Mouse (Mus musculus) small intestine, adult 2 months (tissue): ENCODE data around the gene Fgfrl1. TPM values are rescaled to one million over a fixed set of nuclear protein-coding genes. Genes with fewer than 3 reads are reported as not detected.
A peak's percentile ranks its signal among the peaks of the same experiment; 100 is the strongest.

Experiments
- H3K27ac ChIP-seq: fragments of 200-500 bp; 2 replicates; pipeline ENCODE4 v1.5.1; 2012; ENCODE audit warnings: low read depth, low read length, control low read depth, inconsistent platforms; ENCODE audit not compliant: insufficient read depth
- H3K27me3 ChIP-seq: fragments of 200-500 bp; 2 replicates; pipeline ENCODE4 v1.6.1; 2012; ENCODE audit warnings: mild to moderate bottlenecking, moderate library complexity, low read length, inconsistent platforms; ENCODE audit not compliant: control insufficient read depth, insufficient read depth
- H3K36me3 ChIP-seq: fragments of 200-500 bp; 2 replicates; pipeline ENCODE4 v1.6.1; 2012; ENCODE audit warnings: mild to moderate bottlenecking, low read length, control low read depth, inconsistent platforms; ENCODE audit not compliant: control insufficient read depth, insufficient read depth
- H3K4me1 ChIP-seq: fragments of 200-500 bp; 2 replicates; pipeline ENCODE4 v1.6.1; 2012; ENCODE audit warnings: low read length, inconsistent platforms, mixed read lengths; ENCODE audit not compliant: control insufficient read depth, insufficient read depth, insufficient read length
- H3K4me3 ChIP-seq: fragments of 200-500 bp; 2 replicates; pipeline ENCODE4 v1.5.1; 2012; ENCODE audit warnings: low read depth, mild to moderate bottlenecking, control low read depth, inconsistent platforms, low read length, moderate library complexity
- CTCF ChIP-seq: fragments of 200-500 bp; IDR thresholded peaks from 2 replicates; pipeline ENCODE4 v1.5.1; 2012; ENCODE audit warnings: low read depth, mild to moderate bottlenecking, control low read depth, inconsistent platforms, low read length, moderate library complexity, mixed read lengths; ENCODE audit not compliant: insufficient replicate concordance, insufficient read length; ENCODE audit errors: extremely low read depth
- POLR2A ChIP-seq: fragments of 200-500 bp; IDR thresholded peaks from 2 replicates; pipeline ENCODE4 v1.6.1; 2012; ENCODE audit warnings: low read depth, mild to moderate bottlenecking, control low read depth, inconsistent platforms, low read length, moderate library complexity
- WGBS: fragments of 180-500 bp; shearing (Covaris S2); methylation state at CpG from one replicate; pipeline ENCODE4 v1.1.7; 2018; 5-methylcytosine and 5-hydroxymethylcytosine counted together
- polyA plus RNA-seq: library from polyadenylated mRNA; depleted of rRNA; stranded (reverse); fragments of >200 nt; gene quantifications from 2 replicates; pipeline ENCODE4 v1.2.3, GENCODE M21; 2012

Fgfrl1 gene
- polyA plus RNA-seq, 1 experiment: 34.1 TPM

DNA sequence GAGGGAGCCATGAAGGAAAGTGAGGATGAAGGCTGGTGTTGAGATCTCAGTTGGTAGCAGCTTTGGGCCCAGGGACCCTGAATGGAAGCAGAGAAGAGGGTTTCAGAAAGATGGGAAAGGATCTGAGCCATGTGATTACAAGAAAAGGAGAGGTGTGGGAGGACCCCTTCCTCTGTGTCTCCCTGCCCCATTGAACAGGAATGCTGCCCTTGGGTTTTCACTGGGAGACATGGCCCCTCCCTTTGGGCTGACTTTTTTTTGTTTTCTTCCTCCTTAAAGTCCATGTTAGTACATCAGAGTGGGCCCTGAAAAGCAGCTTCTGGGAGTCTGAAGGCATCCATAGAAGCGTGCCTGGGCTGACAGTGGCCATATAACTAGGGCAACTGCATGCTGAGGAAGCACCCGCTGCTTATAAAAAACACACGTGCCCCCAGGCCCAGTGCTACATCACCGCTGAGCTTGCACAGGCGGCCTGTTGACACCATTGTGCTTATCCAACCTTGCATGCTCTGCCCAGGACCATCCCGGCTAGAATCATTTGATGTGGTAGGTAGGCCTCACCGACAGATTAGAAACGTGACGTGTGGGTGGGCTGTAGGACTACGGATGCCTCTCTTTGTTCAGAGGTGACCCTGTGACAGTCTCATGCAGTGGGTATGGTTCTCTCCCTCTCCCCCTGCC is 9.3 kb downstream of the Fgfrl1 start:
- Histone ChIP-seq H3K36me3 (no peaks in the 10 kb centered on the region), H3K4me3 (no peak overlapping the region), H3K27me3 (no peaks in the 10 kb centered on the region), H3K4me1 (peaks cover 9% of the 10 kb centered on the region), H3K27ac (no peak overlapping the region)
- TF ChIP-seq CTCF: no peak
- TF ChIP-seq POLR2A: no peak
- 86% methylated on average over 10 of the region's 10 CpGs for WGBS

- TF ChIP-seq CTCF (no peak), POLR2A (no peak)
- Histone ChIP-seq H3K27me3 (no peaks in the 10 kb centered on the region), H3K4me3 (no peak overlapping the region), H3K4me1 (peaks cover 21% of the 10 kb centered on the region), H3K36me3 (no peaks in the 10 kb centered on the region), H3K27ac (no peak overlapping the region)
- 50% methylated on average over 12 of the region's 12 CpGs for WGBS
Measured at GRCm38 (mm10) chr5:108703754-108704626, 11.8 kb downstream of the Fgfrl1 start.

DNA sequence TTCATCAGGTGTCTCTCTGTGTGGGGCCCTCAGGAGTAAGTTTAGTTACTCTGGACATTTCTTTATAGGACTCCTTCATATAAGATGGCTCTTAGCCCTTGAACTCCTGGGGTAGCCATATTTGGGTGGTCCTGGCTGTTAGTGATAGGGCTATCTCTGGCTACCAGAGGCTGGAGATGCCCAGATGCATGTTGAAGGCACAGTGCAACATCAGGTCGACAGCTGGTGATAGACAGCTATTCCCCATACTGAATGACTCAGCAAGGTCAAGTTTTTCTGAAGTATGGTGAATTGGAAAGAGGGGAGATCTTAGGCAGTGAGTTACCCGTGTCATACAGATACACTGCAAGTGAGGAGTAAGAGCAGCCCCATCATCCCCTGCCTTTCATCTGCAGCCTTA is 15.6 kb downstream of the Fgfrl1 start:
- H3K27ac ChIP-seq: peak overlapping the region; percentile 41
- H3K27me3 ChIP-seq: no peaks in the 10 kb centered on the region
- H3K4me3 ChIP-seq: no peak overlapping the region
- H3K36me3 ChIP-seq: no peaks in the 10 kb centered on the region
- peaks cover 27% of the 10 kb centered on the region for H3K4me1 ChIP-seq
- 50% methylated on average over 2 of the region's 2 CpGs for WGBS
- TF ChIP-seq CTCF (no peak), POLR2A (no peak)

DNA sequence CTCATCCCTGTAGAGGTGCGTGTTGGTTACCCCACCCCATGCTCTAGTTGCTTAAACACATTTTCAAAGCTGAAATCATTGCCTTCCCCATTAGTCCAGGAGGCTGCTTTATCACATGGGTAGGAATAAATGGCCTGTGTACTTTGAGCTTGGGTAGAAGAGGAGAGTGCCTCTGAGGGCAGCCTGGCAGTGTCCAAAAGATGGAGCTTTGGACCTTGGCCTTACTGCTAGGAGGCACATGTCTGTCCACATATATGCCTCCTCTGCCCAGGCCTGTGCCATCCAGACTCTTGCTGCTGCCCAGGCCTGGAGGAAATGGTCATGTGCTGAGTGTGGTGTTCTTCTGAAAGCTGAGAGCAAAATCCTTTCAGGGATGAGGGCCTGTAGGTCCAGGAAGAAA is 16.2 kb downstream of the Fgfrl1 start:
- H3K4me1 ChIP-seq: peaks cover 24% of the 10 kb centered on the region
- peak overlapping the region; percentile 67 for H3K27ac ChIP-seq
- TF ChIP-seq POLR2A: no peak
- no peak for TF ChIP-seq CTCF
- 32% methylated on average over 1 of the region's 1 CpGs for WGBS
- no peaks in the 10 kb centered on the region for H3K36me3 ChIP-seq
- H3K4me3 ChIP-seq: no peak overlapping the region
- no peaks in the 10 kb centered on the region for H3K27me3 ChIP-seq

DNA sequence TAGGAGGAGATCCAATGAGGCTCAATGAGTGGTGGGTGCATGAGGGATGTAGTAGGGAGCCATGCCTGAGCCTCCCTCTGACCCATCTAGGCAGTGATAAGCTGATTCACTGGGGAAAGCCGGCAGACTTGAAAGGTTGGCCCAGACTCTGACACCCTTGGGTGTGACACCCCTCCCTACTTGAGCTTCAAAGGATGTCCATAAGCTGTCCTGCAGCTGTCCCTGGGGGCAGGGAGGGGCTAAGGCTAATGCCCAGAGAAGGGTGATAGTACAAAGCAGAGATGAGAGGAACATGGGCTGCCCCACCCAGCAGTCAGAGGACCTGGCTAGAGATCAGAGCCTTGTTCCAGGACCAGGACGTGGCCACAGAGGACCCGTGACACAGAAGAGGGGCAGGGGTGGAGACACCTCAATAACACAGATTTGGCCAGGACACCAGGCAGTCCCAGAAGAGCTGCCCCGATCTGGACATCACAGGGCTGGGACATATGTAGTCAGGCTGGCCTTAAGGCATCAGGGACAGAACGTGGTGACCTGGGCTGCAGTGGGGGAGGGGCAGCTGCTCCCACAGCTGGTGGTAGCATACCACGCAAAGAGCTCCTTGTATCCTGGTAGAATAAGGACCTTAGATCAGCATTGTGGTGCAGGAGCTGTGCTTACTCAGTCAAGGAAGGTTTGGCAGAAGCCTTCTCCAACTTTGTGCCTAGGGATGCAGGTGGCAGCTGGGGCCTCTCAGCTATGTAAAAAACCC is 17.0 kb downstream of the Fgfrl1 start:
- Histone ChIP-seq H3K27ac (peak overlapping the region; percentile 67), H3K4me1 (peaks cover 21% of the 10 kb centered on the region), H3K36me3 (no peaks in the 10 kb centered on the region), H3K4me3 (no peak overlapping the region), H3K27me3 (no peaks in the 10 kb centered on the region)
- 26% methylated on average over 6 of the region's 6 CpGs for WGBS
- TF ChIP-seq POLR2A (no peak), CTCF (no peak)

GRCm38 (mm10) chr5:108711968-108712367 is 19.8 kb downstream of the Fgfrl1 start:
- H3K27ac ChIP-seq: no peak overlapping the region
- TF ChIP-seq POLR2A (no peak), CTCF (no peak)
- no peaks in the 10 kb centered on the region for H3K36me3 ChIP-seq
- peaks cover 25% of the 10 kb centered on the region for H3K4me1 ChIP-seq
- no peak overlapping the region for H3K4me3 ChIP-seq
- H3K27me3 ChIP-seq: no peaks in the 10 kb centered on the region
- 26% methylated on average over 6 of the region's 6 CpGs for WGBS

- WGBS: 48% methylated on average over 2 of the region's 2 CpGs
- H3K27ac ChIP-seq: no peak overlapping the region
- H3K4me3 ChIP-seq: no peak overlapping the region
- no peak for TF ChIP-seq CTCF
- no peak for TF ChIP-seq POLR2A
- H3K4me1 ChIP-seq: peaks cover 21% of the 10 kb centered on the region
- no peaks in the 10 kb centered on the region for H3K27me3 ChIP-seq
- no peaks in the 10 kb centered on the region for H3K36me3 ChIP-seq
Measured at GRCm38 (mm10) chr5:108713096-108713495, 20.9 kb downstream of the Fgfrl1 start.
